Mouse (Mus musculus) lung, postnatal 0 days (tissue): ENCODE measurements around the gene Aurkb.
A peak's percentile ranks its signal among the peaks of the same experiment; 100 is the strongest.

Experiments used
- CTCF ChIP-seq: IDR thresholded peaks from 2 replicates; pipeline ENCODE4 v1.5.1; 2016; ENCODE audit warnings: antibody characterized with exemption, mild to moderate bottlenecking
- EP300 ChIP-seq: IDR thresholded peaks from 2 replicates; pipeline ENCODE4 v1.6.1; 2016; ENCODE audit warnings: antibody characterized with exemption, mild to moderate bottlenecking, control low read depth

- TF ChIP-seq EP300 (peak; percentile 100), CTCF (no peak)
Observed at GRCm38 (mm10) chr11:69096987-69097900, 51.8 kb downstream of the Aurkb start.
